Mouse (Mus musculus) hindbrain, embryonic 14.5 days (tissue): ENCODE measurements around the gene Wdr18. TPM values are rescaled to one million over a fixed set of nuclear protein-coding genes. Genes with fewer than 3 reads are reported as not detected.
A peak's percentile ranks its signal among the peaks of the same experiment; 100 is the strongest.

Experiments
- ATAC-seq: fragments of 200-750 bp; cut with Nextera tagmentation; 2 replicates; pipeline ENCODE4 v1.8.0; 2017; ENCODE audit warnings: moderate number of reproducible peaks, mild to moderate bottlenecking, moderate TSS enrichment, moderate library complexity; ENCODE audit not compliant: low FRiP score
- DNase-seq: peaks from one replicate; pipeline ENCODE4 v3.0.0-alpha.2; 2015; ENCODE audit warnings: low spot score
- H3K27ac ChIP-seq: fragments of 300-500 bp; sonication (generic); 2 replicates; pipeline ENCODE4 v1.5.1; 2014; ENCODE audit warnings: mild to moderate bottlenecking, moderate library complexity
- H3K27me3 ChIP-seq: fragments of 300-500 bp; sonication (generic); 2 replicates; pipeline ENCODE4 v1.6.1; 2014; ENCODE audit warnings: mild to moderate bottlenecking, low read length, mixed read lengths; ENCODE audit not compliant: control insufficient read depth, insufficient read depth
- H3K36me3 ChIP-seq: fragments of 300-500 bp; sonication (generic); replicated peaks from 2 replicates; pipeline ENCODE4 v1.6.1; 2014; ENCODE audit not compliant: control insufficient read depth, insufficient read depth
- H3K4me1 ChIP-seq: fragments of 300-500 bp; sonication (generic); replicated peaks from 2 replicates; pipeline ENCODE4 v1.6.1; 2014; ENCODE audit warnings: antibody characterized with exemption, low read length, mixed read lengths; ENCODE audit not compliant: control insufficient read depth, insufficient read depth
- H3K4me2 ChIP-seq: fragments of 300-500 bp; sonication (generic); replicated peaks from 2 replicates; pipeline ENCODE4 v1.6.1; 2014; ENCODE audit warnings: mild to moderate bottlenecking, moderate library complexity
- H3K4me3 ChIP-seq: fragments of 300-500 bp; sonication (generic); replicated peaks from 2 replicates; pipeline ENCODE4 v1.5.1; 2014; ENCODE audit warnings: mild to moderate bottlenecking, low read length
- H3K9ac ChIP-seq: fragments of 300-500 bp; sonication (generic); 2 replicates; pipeline ENCODE4 v1.6.1; 2014
- H3K9me3 ChIP-seq: fragments of 300-500 bp; sonication (generic); 2 replicates; pipeline ENCODE4 v1.6.1; 2016; ENCODE audit warnings: low read length; ENCODE audit not compliant: control insufficient read depth
- WGBS: fragments of 180-500 bp; shearing (Covaris S2); extraction: QIAGEN DNeasy Blood & Tissue Kit; methylation state at CpG from one replicate; pipeline ENCODE4 v1.1.7; 2014; 5-methylcytosine and 5-hydroxymethylcytosine counted together
- polyA plus RNA-seq: library from polyadenylated mRNA; unstranded; fragments of >200 nt; fragmentation: Nextera tagmentation; extraction: Ambion mirVana; gene quantifications from 2 replicates; pipeline ENCODE4 v1.2.1, GENCODE M21; 2014

Gene Wdr18
- polyA plus RNA-seq, 1 experiment from 2014 or later: 91.8 TPM

GRCm38 (mm10) chr10:79987771-79988505, 28.0 kb downstream of the Wdr18 start:
- Histone ChIP-seq H3K27me3 (peaks cover 43% of the 10 kb centered on the region), H3K36me3 (no peaks in the 10 kb centered on the region), H3K9me3 (peaks cover 11% of the 10 kb centered on the region; the same call in 1 of the 2 replicates), H3K4me2 (peak overlapping the region; percentile 92), H3K4me3 (peak overlapping the region; percentile 40), H3K4me1 (peaks cover 21% of the 10 kb centered on the region), H3K27ac (no peak overlapping the region; the same call in 1 of the 2 replicates), H3K9ac (peak overlapping the region; percentile 52)
- 12% methylated on average over 27 of the region's 27 CpGs for WGBS
- ATAC-seq: no peak
- no peak for DNase-seq

- H3K36me3 ChIP-seq: no peaks in the 10 kb centered on the region
- no peak within 1 kb of the TSS; the same call in 1 of the 2 replicates for H3K27ac ChIP-seq
- H3K4me1 ChIP-seq: peaks cover 15% of the 10 kb centered on the region
- 1% methylated on average over 56 of the region's 59 CpGs for WGBS
- H3K9me3 ChIP-seq: peaks cover 11% of the 10 kb centered on the region; the same call in 1 of the 2 replicates
- peak within 1 kb of the TSS; percentile 52 for H3K9ac ChIP-seq
- ATAC-seq (no peak), DNase-seq (no peak)
- H3K4me3 ChIP-seq: peak within 1 kb of the TSS; percentile 40
- peak within 1 kb of the TSS; percentile 92 for H3K4me2 ChIP-seq
- H3K27me3 ChIP-seq: peaks cover 43% of the 10 kb centered on the region
Measured at GRCm38 (mm10) chr10:79988506-79989271, 28.7 kb downstream of the Wdr18 start, which contains the start of gene Cnn2. Gene Cnn2 (plus strand): TSS chr10:79988584.

DNA sequence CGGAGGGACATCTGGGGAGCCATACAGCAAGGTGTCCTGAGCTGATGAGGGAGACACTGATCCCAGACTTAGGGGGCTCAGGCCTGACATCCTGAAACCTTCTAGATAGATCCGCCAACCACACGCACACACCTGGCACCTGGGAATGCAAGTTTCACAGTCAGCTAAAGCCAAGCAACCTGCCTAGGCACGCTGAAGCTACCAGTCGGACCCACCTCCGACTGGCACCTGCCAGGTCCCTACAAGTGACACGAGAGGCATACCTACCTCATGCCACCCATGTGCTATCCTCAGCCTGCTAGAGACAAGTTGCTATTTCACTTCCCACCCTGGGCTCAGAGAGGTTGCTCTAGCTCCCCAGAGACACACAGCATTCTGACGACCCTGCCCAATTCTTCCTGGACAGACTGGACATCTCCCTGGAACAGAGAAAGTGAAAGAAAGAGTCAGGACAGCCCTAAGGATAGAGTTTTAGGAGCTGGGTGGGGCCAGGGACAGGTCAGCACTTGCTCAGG, 29.4 kb downstream of the Wdr18 start:
- DNase-seq (no peak), ATAC-seq (no peak)
- no peak overlapping the region for H3K27ac ChIP-seq
- peak overlapping the region; percentile 40 for H3K4me3 ChIP-seq
- 38% methylated on average over 8 of the region's 8 CpGs for WGBS
- H3K9ac ChIP-seq: 0 out of 2 replicates have a peak overlapping the region, but pooled peaks have one; percentile 6
- peaks cover 43% of the 10 kb centered on the region for H3K27me3 ChIP-seq
- H3K9me3 ChIP-seq: peaks cover 11% of the 10 kb centered on the region; the same call in 1 of the 2 replicates
- no peaks in the 10 kb centered on the region for H3K36me3 ChIP-seq
- peak overlapping the region; percentile 92 for H3K4me2 ChIP-seq
- H3K4me1 ChIP-seq: peaks cover 15% of the 10 kb centered on the region

- ATAC-seq (no peak), DNase-seq (no peak)
- peak overlapping the region; percentile 92 for H3K4me2 ChIP-seq
- no peak overlapping the region for H3K27ac ChIP-seq
- no peaks in the 10 kb centered on the region for H3K36me3 ChIP-seq
- H3K27me3 ChIP-seq: peaks cover 43% of the 10 kb centered on the region
- peaks cover 15% of the 10 kb centered on the region for H3K4me1 ChIP-seq
- peaks cover 11% of the 10 kb centered on the region; the same call in 1 of the 2 replicates for H3K9me3 ChIP-seq
- H3K4me3 ChIP-seq: peak overlapping the region; percentile 40; the same call in 1 of the 2 replicates
- H3K9ac ChIP-seq: no peak overlapping the region
- 14% methylated on average over 15 of the region's 15 CpGs for WGBS
Measured at GRCm38 (mm10) chr10:79989870-79990269, 29.9 kb downstream of the Wdr18 start.

DNA sequence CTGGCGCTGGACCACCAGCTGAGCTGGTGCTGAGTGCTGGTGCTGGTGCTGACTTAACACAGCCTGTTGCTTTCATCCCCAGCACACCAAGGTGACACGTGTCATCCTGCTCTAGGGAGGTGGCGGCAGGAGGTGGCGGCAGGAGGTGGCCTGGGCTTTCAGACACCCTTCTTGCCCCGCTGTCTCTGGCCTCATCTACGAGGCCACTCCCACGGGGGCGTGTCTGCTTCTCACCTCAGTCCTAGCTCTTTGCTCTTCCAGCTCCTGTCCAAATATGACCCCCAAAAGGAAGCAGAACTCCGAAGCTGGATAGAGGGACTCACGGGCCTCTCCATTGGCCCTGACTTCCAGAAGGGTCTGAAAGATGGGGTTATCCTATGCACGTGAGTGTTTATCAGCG, 31.1 kb downstream of the Wdr18 start:
- Histone ChIP-seq H3K4me3 (no peak overlapping the region), H3K27ac (no peak overlapping the region)
- WGBS: 57% methylated on average over 12 of the region's 12 CpGs

DNA sequence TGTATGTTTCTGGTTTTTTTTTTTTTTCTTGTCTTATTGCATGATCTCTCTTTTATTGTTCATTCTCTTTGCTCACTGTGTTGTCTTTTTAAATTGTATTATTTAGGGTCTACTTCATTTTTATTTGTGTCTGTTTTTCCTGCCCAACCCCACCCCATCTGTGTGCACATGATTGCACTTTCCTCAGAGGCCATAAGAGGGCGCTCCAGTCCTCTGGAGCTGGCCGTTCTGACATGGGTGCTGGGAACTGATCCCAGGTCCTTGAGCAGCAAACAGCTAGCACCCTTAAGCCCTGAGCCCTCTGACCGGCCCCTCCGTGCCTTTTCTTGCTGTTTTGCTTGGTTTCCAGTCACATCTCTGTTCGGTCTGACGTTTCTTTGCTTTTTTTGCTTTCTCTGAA, 31.6 kb downstream of the Wdr18 start:
- no peak overlapping the region for H3K4me3 ChIP-seq
- 86% methylated on average over 6 of the region's 6 CpGs for WGBS

More for the DNA sequence above, 31.1 kb downstream of the Wdr18 start:
- Histone ChIP-seq H3K4me2 (no peak overlapping the region), H3K36me3 (no peaks in the 10 kb centered on the region), H3K9me3 (peaks cover 11% of the 10 kb centered on the region; the same call in 1 of the 2 replicates), H3K4me1 (peaks cover 13% of the 10 kb centered on the region), H3K9ac (no peak overlapping the region), H3K27me3 (peaks cover 43% of the 10 kb centered on the region)
- no peak for DNase-seq
- ATAC-seq: no peak

GRCm38 (mm10) chr10:79994397-79995115, 34.6 kb downstream of the Wdr18 start:
- Histone ChIP-seq H3K9ac (no peak overlapping the region), H3K4me3 (no peak overlapping the region), H3K27ac (no peak overlapping the region), H3K27me3 (peaks cover 17% of the 10 kb centered on the region), H3K4me2 (no peak overlapping the region), H3K9me3 (peaks cover 11% of the 10 kb centered on the region; the same call in 1 of the 2 replicates), H3K36me3 (no peaks in the 10 kb centered on the region), H3K4me1 (peaks cover 10% of the 10 kb centered on the region; the same call in 1 of the 2 replicates)
- DNase-seq (no peak), ATAC-seq (no peak)
- 84% methylated on average over 16 of the region's 16 CpGs for WGBS

More for the DNA sequence above, 31.6 kb downstream of the Wdr18 start:
- H3K4me2 ChIP-seq: no peak overlapping the region
- H3K27me3 ChIP-seq: peaks cover 43% of the 10 kb centered on the region
- H3K27ac ChIP-seq: no peak overlapping the region
- H3K9ac ChIP-seq: no peak overlapping the region
- H3K4me1 ChIP-seq: peaks cover 8% of the 10 kb centered on the region
- ATAC-seq (no peak), DNase-seq (no peak)
- H3K36me3 ChIP-seq: no peaks in the 10 kb centered on the region
- peaks cover 11% of the 10 kb centered on the region; the same call in 1 of the 2 replicates for H3K9me3 ChIP-seq

GRCm38 (mm10) chr10:79995636-79996035, 35.7 kb downstream of the Wdr18 start:
- Histone ChIP-seq H3K9me3 (peaks cover 11% of the 10 kb centered on the region; the same call in 1 of the 2 replicates), H3K36me3 (no peaks in the 10 kb centered on the region), H3K9ac (no peak overlapping the region), H3K27ac (no peak overlapping the region), H3K4me2 (peak overlapping the region; percentile 60; the same call in 1 of the 2 replicates), H3K4me3 (0 out of 2 replicates have a peak overlapping the region, but pooled peaks have one; percentile 39), H3K27me3 (peaks cover 11% of the 10 kb centered on the region; the same call in 1 of the 2 replicates), H3K4me1 (peaks cover 10% of the 10 kb centered on the region; the same call in 1 of the 2 replicates)
- no peak for DNase-seq
- 90% methylated on average over 1 of the region's 1 CpGs for WGBS
- no peak for ATAC-seq
